Mouse (Mus musculus): ENCODE results near the gene Lingo2.

Lingo2 gene

GRCm38 (mm10) chr4:36560997-36561396 lies 390.6 kb downstream of the Lingo2 start:
- DNase-seq (ENCODE audit: low read depth, low spot score), result no peak

- no peak for DNase-seq (ENCODE audit: low read depth, low spot score)
Observed at GRCm38 (mm10) chr4:36540664-36541360, 410.7 kb downstream of the Lingo2 start.

- no peak for DNase-seq (ENCODE audit: low read depth, low spot score)
Observed at GRCm38 (mm10) chr4:36533895-36534294, 417.7 kb downstream of the Lingo2 start.

GRCm38 (mm10) chr4:36490255-36490654 lies 461.3 kb downstream of the Lingo2 start:
- DNase-seq (ENCODE audit: low read depth, low spot score), result no peak

GRCm38 (mm10) chr4:36435211-36435610 lies 516.3 kb downstream of the Lingo2 start:
- DNase-seq (ENCODE audit: low read depth, low spot score), result no peak

GRCm38 (mm10) chr4:36426192-36426591 lies 525.4 kb downstream of the Lingo2 start:
- no peak for DNase-seq (ENCODE audit: low read depth, low spot score)

- no peak for DNase-seq (ENCODE audit: low read depth, low spot score)
Observed at GRCm38 (mm10) chr4:36407350-36407749, 544.2 kb downstream of the Lingo2 start.

- no peak for DNase-seq (ENCODE audit: low read depth, low spot score)
Observed at GRCm38 (mm10) chr4:36368925-36369324, 582.6 kb downstream of the Lingo2 start.

- no peak for DNase-seq (ENCODE audit: low read depth, low spot score)
Observed at GRCm38 (mm10) chr4:36354401-36354800, 597.1 kb downstream of the Lingo2 start.

- no peak for DNase-seq (ENCODE audit: low read depth, low spot score)
Observed at GRCm38 (mm10) chr4:36331741-36332140, 619.8 kb downstream of the Lingo2 start.

GRCm38 (mm10) chr4:36325603-36326002 lies 625.9 kb downstream of the Lingo2 start:
- no peak for DNase-seq (ENCODE audit: low read depth, low spot score)

GRCm38 (mm10) chr4:36313067-36313466 lies 638.5 kb downstream of the Lingo2 start:
- no peak for DNase-seq (ENCODE audit: low read depth, low spot score)

- DNase-seq (ENCODE audit: low read depth, low spot score), result no peak
Observed at GRCm38 (mm10) chr4:36311431-36311830, 640.1 kb downstream of the Lingo2 start.

GRCm38 (mm10) chr4:36305228-36305627 lies 646.3 kb downstream of the Lingo2 start:
- DNase-seq (ENCODE audit: low read depth, low spot score), result no peak

- DNase-seq (ENCODE audit: low read depth, low spot score), result no peak
Observed at GRCm38 (mm10) chr4:36289701-36290053, 661.9 kb downstream of the Lingo2 start.

- no peak for DNase-seq (ENCODE audit: low read depth, low spot score)
Observed at GRCm38 (mm10) chr4:36288813-36289700, 662.5 kb downstream of the Lingo2 start.

GRCm38 (mm10) chr4:36262436-36263169 lies 688.9 kb downstream of the Lingo2 start:
- DNase-seq (ENCODE audit: low read depth, low spot score), result no peak

GRCm38 (mm10) chr4:36186231-36186922 lies 765.2 kb downstream of the Lingo2 start:
- no peak for DNase-seq (ENCODE audit: low read depth, low spot score)

- no peak for DNase-seq (ENCODE audit: low read depth, low spot score)
Observed at GRCm38 (mm10) chr4:36183643-36184042, 767.9 kb downstream of the Lingo2 start.

- DNase-seq (ENCODE audit: low read depth, low spot score), result no peak
Observed at GRCm38 (mm10) chr4:36170099-36170498, 781.4 kb downstream of the Lingo2 start.

GRCm38 (mm10) chr4:36131341-36131740 lies 820.2 kb downstream of the Lingo2 start:
- DNase-seq (ENCODE audit: low read depth, low spot score), result no peak

GRCm38 (mm10) chr4:36095482-36095881 lies 856.1 kb downstream of the Lingo2 start:
- DNase-seq (ENCODE audit: low read depth, low spot score), result no peak

All from 3T3-L1 (cell line).